Mouse (Mus musculus): Measurements from ENCODE around the gene Cnnm1.
"Not testable (repeated sequence)": the region's sequence is repeated elsewhere in the genome, so short reads cannot be mapped to it uniquely, and the experiment has no call there.

The Cnnm1 gene

GRCm38 (mm10) chr19:43465076-43465475, 24.8 kb downstream of the Cnnm1 start:
- no peak for DNase-seq (ENCODE audit: extremely low spot score, low spot score)

- no peak for DNase-seq (ENCODE audit: extremely low spot score, low spot score)
Measured at GRCm38 (mm10) chr19:43465601-43466255, 25.5 kb downstream of the Cnnm1 start.

- DNase-seq (ENCODE audit: extremely low spot score, low spot score) = no peak
Measured at GRCm38 (mm10) chr19:43467927-43468685, 27.9 kb downstream of the Cnnm1 start.

GRCm38 (mm10) chr19:43469333-43469732, 29.1 kb downstream of the Cnnm1 start:
- no peak for DNase-seq (ENCODE audit: extremely low spot score, low spot score)

- DNase-seq (ENCODE audit: extremely low spot score, low spot score) = no peak
Measured at GRCm38 (mm10) chr19:43472331-43472730, 32.1 kb downstream of the Cnnm1 start.

GRCm38 (mm10) chr19:43472781-43473180, 32.5 kb downstream of the Cnnm1 start:
- no peak for DNase-seq (ENCODE audit: extremely low spot score, low spot score)

- DNase-seq (ENCODE audit: extremely low spot score, low spot score) = no peak
Measured at GRCm38 (mm10) chr19:43475642-43476041, 35.4 kb downstream of the Cnnm1 start.

- DNase-seq (ENCODE audit: extremely low spot score, low spot score) = no peak
Measured at GRCm38 (mm10) chr19:43476063-43476462, 35.8 kb downstream of the Cnnm1 start.

GRCm38 (mm10) chr19:43477436-43477835, 37.2 kb downstream of the Cnnm1 start:
- no peak for DNase-seq (ENCODE audit: extremely low spot score, low spot score)

GRCm38 (mm10) chr19:43478891-43479290, 38.7 kb downstream of the Cnnm1 start:
- DNase-seq (ENCODE audit: extremely low spot score, low spot score) = peak; percentile 62

- DNase-seq (ENCODE audit: extremely low spot score, low spot score) = no peak
Measured at GRCm38 (mm10) chr19:43479431-43479830, 39.2 kb downstream of the Cnnm1 start.

- no peak for DNase-seq (ENCODE audit: extremely low spot score, low spot score)
Measured at GRCm38 (mm10) chr19:43480512-43480911, 40.3 kb downstream of the Cnnm1 start.

- no peak for DNase-seq (ENCODE audit: extremely low spot score, low spot score)
Measured at GRCm38 (mm10) chr19:43487429-43487828, 47.2 kb downstream of the Cnnm1 start.

GRCm38 (mm10) chr19:43493316-43493715, 53.1 kb downstream of the Cnnm1 start:
- not testable (repeated sequence) for DNase-seq (ENCODE audit: extremely low spot score, low spot score)

GRCm38 (mm10) chr19:43493878-43494277, 53.6 kb downstream of the Cnnm1 start:
- DNase-seq (ENCODE audit: extremely low spot score, low spot score) = no peak

GRCm38 (mm10) chr19:43494914-43495313, 54.7 kb downstream of the Cnnm1 start:
- DNase-seq (ENCODE audit: extremely low spot score, low spot score) = peak; percentile 29

- peak; percentile 57 for DNase-seq (ENCODE audit: extremely low spot score, low spot score)
Measured at GRCm38 (mm10) chr19:43495846-43496245, 55.6 kb downstream of the Cnnm1 start.

GRCm38 (mm10) chr19:43497440-43497839, 57.2 kb downstream of the Cnnm1 start:
- DNase-seq (ENCODE audit: extremely low spot score, low spot score) = no peak

- no peak for DNase-seq (ENCODE audit: extremely low spot score, low spot score)
Measured at GRCm38 (mm10) chr19:43498874-43499273, 58.6 kb downstream of the Cnnm1 start.

GRCm38 (mm10) chr19:43502630-43503029, 62.4 kb downstream of the Cnnm1 start:
- DNase-seq (ENCODE audit: extremely low spot score, low spot score) = no peak

- not testable (repeated sequence) for DNase-seq (ENCODE audit: extremely low spot score, low spot score)
Measured at GRCm38 (mm10) chr19:43503593-43503992, 63.4 kb downstream of the Cnnm1 start.

- no peak for DNase-seq (ENCODE audit: extremely low spot score, low spot score)
Measured at GRCm38 (mm10) chr19:43505441-43505840, 65.2 kb downstream of the Cnnm1 start.
